Mouse (Mus musculus) bone marrow macrophage, adult 2 months (primary cell): ENCODE data around the gene Gclc. TPM values are rescaled to one million over a fixed set of nuclear protein-coding genes. Genes with fewer than 3 reads are reported as not detected.

Experiments
- H3K27ac ChIP-seq: 2 replicates; pipeline ENCODE4 v1.5.1; 2012; ENCODE audit warnings: low read depth, low read length; ENCODE audit not compliant: insufficient read depth
- H3K4me1 ChIP-seq: 2 replicates; pipeline ENCODE4 v1.6.1; 2012; ENCODE audit warnings: low read length; ENCODE audit not compliant: control insufficient read depth, insufficient read depth
- H3K4me3 ChIP-seq: 2 replicates; pipeline ENCODE4 v1.5.1; 2012; ENCODE audit warnings: mild to moderate bottlenecking, low read length, moderate library complexity; ENCODE audit not compliant: insufficient read depth
- CTCF ChIP-seq: IDR thresholded peaks from 2 replicates; pipeline ENCODE4 v1.5.1; 2012; ENCODE audit warnings: low read depth, mild to moderate bottlenecking, low read length, moderate library complexity
- POLR2A ChIP-seq: IDR thresholded peaks from 2 replicates; pipeline ENCODE4 v1.6.1; 2012; ENCODE audit warnings: mild to moderate bottlenecking, low read depth, low read length, borderline replicate concordance
- polyA plus RNA-seq: library from polyadenylated mRNA; stranded (reverse); fragments of >200 nt; gene quantifications from 2 replicates; pipeline ENCODE4 v1.2.4, GENCODE M21; 2012; ENCODE audit not compliant: missing spikeins, insufficient read depth, insufficient read length

Gene Gclc
- polyA plus RNA-seq, 1 experiment = 27.8 TPM

DNA sequence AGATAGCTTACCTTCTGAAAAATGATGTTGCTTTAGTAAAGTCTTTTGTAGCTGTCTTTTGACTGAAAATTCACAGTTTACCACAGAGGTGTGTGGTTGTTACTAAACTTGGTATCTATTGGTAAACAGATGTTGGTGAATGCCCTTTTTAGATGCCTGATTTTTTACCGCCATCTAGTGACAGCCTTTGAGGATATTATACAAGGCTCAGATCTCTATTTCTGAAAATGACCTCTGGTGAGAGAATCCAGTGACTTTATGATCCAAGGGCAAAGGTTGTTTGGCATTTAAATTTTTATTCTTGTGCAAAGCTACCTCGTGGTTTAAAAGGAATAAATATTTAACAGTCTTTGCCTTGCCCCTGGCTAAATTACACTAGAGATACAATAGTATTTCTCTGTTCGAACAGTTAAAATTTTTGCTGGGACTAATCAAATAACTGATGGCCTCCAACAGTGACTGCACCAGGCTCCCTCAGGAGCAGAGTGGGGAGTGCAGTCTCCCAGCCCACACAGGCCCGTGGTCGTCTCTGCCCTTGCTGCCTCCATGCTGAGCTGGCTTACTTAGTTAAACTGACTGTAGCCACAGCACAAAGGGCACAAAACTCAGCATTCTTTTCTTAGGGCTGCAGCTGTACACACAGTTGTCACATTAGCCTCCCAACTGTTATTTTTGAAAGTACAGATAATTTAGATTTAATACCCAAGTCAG lies 27.3 kb downstream of the Gclc start:
- Histone ChIP-seq H3K4me3 (no peak overlapping the region), H3K27ac (no peak overlapping the region), H3K4me1 (no peaks in the 10 kb centered on the region)
- TF ChIP-seq CTCF = no peak
- TF ChIP-seq POLR2A = no peak

DNA sequence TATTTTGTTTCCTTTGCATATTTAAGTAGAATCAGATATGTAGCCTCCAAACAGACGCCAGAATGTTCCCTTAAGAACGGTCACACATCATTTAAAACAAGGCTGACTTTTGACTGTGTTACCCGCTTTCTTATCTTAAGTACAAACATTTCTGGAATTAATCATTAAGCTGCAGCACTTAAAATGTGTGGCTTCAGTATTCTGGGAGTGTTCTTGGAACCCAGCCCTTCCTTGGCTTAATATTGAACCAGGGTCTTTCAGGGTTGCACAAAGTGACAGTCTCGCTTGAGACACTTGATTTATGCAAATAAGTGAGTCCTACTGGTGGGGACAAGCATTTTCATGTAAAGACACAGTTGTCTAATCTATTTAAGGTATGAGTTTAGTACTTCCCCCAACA lies 27.9 kb downstream of the Gclc start:
- H3K27ac ChIP-seq = no peak overlapping the region
- no peak overlapping the region for H3K4me3 ChIP-seq
- TF ChIP-seq POLR2A (no peak), CTCF (no peak)
- no peaks in the 10 kb centered on the region for H3K4me1 ChIP-seq

DNA sequence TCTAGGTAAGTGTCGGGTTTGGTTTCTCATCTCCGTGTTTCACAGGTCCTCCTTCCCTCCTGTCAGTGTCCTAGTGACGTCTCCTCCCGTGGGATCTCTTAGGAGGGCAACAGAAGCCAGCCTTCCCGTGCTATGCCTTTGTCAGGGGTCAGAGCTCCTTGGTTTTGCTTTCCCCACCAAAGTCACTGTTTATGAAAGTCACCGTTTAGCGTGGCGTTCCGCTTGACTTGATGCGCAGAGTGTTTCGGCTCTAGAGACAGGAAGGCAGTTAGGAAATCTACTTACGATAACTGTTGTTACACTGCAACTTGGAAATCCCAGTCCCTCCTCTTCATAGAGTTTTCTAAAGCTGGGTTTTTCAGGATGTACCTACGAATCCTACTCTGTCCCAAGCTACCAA lies 28.7 kb downstream of the Gclc start:
- no peaks in the 10 kb centered on the region for H3K4me1 ChIP-seq
- no peak overlapping the region for H3K27ac ChIP-seq
- no peak for TF ChIP-seq CTCF
- no peak for TF ChIP-seq POLR2A
- no peak overlapping the region for H3K4me3 ChIP-seq

DNA sequence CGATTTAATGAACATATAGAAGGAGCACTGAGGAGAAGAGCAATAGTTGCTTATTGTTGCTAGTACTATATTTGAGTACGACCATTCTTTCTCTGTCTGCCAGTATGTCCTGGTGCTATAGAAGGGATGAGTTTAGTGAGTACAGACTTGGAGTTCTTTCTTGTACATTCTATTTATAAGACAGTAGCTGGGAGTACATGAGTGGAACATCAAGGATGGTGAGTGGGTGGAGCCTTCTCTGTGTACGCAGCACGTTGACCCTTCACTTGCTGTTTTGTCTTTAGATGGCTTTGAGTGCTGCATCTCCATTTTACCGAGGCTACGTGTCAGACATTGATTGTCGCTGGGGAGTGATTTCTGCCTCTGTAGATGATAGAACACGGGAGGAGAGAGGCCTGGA lies 31.1 kb downstream of the Gclc start:
- H3K4me1 ChIP-seq = no peaks in the 10 kb centered on the region
- H3K27ac ChIP-seq = no peak overlapping the region
- no peak overlapping the region for H3K4me3 ChIP-seq
- no peak for TF ChIP-seq POLR2A
- TF ChIP-seq CTCF = no peak

DNA sequence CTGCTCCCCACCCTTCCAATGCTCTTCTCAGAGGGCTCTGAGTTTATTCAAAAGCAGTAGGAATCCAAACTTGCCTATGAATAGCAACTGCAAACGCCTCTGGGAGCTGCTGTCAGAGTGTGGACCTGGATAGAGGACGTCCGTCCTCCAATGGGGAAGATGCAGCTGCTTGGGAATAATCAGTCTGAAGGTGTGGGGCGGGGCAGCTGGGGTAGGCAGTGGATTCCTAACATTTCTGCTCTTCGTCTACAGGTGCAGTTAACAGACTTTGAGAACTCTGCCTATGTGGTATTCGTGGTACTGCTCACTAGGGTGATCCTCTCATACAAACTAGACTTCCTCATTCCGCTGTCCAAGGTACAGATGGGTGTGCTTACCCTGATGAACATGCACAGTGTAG lies 33.6 kb downstream of the Gclc start:
- Histone ChIP-seq H3K4me1 (no peaks in the 10 kb centered on the region), H3K4me3 (no peak overlapping the region), H3K27ac (no peak overlapping the region)
- TF ChIP-seq CTCF (no peak), POLR2A (no peak)

DNA sequence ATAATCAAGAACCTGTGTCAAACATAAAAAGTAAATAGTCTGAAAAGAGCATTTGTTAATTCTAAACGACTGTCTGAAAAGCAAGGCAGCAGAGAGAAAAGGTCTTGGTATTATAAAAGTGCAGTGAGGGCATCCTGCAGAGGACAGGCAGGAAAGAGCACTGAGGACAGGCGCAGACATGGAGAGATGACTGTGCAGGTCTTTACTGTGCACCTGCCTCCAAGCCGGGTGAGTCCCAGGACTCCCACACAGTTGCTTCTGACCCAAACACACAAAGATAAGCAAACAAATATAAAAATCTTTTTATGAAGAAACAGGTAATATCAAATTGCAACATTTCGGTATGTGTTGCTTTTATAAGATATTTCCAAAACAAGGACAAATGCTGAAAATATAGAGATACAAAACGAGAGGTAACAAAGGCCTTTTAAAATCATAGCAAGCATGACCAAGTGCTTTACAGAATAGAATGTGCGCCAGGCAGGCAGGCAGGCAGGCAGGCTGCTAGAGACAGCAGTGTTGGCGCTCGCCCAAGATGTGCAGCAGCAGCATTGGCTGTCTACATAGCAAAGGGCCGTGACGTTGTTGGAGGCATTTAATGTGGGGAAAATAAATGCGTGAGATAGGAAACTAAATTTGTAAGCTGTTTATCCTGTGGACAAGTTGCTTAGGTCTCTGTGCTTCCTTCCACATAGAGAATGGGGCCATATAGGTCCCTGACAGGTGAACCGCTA lies 35.4 kb downstream of the Gclc start:
- no peak for TF ChIP-seq POLR2A
- TF ChIP-seq CTCF = no peak
- H3K27ac ChIP-seq = no peak overlapping the region
- no peak overlapping the region for H3K4me3 ChIP-seq
- H3K4me1 ChIP-seq = no peaks in the 10 kb centered on the region

DNA sequence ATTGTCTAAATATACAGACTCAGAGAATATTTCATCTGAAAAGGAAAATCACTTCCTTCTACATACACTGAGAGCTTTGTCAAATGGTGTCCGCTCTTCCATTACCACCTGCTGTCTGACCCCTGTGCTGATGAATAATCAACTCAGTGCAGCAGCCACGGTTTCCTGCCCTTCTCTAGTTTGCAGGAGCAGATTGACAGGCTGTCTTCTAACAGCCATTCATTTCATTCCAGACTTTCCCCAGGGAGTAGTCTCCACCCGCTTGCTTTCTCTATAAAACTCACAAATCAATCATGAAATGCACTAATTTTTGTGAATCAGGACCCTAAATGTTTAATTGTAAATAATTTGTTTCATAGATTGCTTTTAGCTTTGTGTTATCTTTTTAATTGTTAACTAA lies 39.5 kb downstream of the Gclc start:
- H3K27ac ChIP-seq = no peak overlapping the region
- TF ChIP-seq CTCF = no peak
- no peak for TF ChIP-seq POLR2A
- no peaks in the 10 kb centered on the region for H3K4me1 ChIP-seq
- H3K4me3 ChIP-seq = no peak overlapping the region

DNA sequence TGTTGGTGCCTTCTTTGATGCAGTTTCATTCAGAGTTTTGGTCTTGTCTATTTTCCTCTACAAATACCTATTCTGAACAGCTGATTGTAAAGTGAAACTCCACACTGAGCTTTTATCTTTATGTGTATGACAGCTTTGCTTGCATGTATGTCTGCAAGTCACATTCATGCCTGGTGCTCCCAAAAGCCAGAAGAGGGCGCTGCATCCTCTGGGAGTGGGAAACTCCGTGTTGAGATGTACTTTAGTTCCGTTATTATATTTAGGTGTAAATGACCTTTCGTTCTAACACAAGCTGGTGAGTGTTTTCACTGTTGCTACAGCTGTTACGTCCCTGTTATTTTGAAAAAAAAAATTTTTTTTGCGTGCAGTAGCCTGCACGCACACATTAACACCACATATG lies 48.1 kb downstream of the Gclc start:
- TF ChIP-seq POLR2A (no peak), CTCF (peak; percentile 64)
- H3K4me1 ChIP-seq = 0 out of 2 replicates have a peak, but pooled peaks cover 3% of the 10 kb centered on the region
- H3K27ac ChIP-seq = no peak overlapping the region
- no peak overlapping the region for H3K4me3 ChIP-seq

DNA sequence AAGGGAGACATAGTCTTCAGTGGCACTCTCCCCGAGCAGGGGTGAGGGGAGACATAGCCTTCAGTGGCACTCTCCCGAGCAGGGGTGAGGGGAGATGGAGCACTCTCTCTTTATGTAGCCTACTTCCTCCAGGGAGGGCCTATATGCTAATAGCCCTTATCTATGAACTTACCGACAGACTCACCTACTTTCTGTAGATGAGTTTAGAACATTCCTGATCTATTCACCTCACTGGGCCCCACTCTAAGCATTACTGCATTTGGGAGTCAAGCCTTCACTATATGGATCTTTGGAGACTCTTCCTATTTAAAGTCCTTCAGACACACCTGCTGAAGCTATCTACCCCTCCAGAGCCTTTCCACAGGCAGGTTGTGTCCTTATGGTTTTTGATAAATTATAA lies 52.1 kb downstream of the Gclc start:
- no peak overlapping the region for H3K27ac ChIP-seq
- TF ChIP-seq CTCF (no peak), POLR2A (no peak)
- H3K4me1 ChIP-seq = peaks cover 7% of the 10 kb centered on the region
- peak overlapping the region; percentile 1; the same call in 1 of the 2 replicates for H3K4me3 ChIP-seq

DNA sequence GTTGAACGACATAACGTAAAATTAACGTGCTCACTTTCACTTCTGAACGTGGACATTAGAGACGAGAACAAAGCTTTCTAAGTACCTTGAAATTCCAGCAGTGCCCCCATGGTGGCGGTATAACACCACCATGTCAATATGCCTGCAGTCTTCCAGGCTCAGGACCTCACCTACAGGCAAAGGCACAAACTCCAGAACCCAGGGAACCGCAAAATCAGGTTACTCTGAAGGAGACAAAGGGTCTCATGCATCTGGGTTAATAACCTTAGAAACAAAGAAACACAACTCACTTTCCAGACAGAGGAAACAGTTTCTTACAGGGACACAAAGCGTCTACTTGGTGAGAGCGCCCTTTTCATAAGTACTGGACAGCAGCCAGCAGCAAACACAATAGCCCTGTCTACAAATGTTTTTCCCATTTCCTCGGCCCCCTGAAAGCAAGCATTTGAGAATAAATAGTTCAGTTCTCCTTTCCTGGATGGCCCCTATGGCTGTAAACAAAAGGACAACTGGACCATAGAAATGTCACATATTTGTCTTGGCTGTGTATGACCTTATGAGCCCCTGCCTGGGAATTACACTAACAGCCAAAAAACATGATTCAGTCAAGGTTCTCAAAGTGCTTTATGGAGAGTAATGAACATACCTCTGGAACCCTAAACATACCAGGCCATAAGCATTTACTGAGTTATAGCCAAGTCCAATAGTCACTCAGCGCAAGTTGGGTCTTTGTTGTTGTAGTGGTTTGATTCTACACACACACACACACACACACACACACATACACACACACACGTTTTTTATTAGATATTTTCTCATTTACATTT lies 52.7 kb downstream of the Gclc start:
- no peak for TF ChIP-seq POLR2A
- TF ChIP-seq CTCF = peak; percentile 75
- H3K27ac ChIP-seq = no peak overlapping the region
- peak overlapping the region; percentile 1; the same call in 1 of the 2 replicates for H3K4me3 ChIP-seq
- H3K4me1 ChIP-seq = peaks cover 7% of the 10 kb centered on the region
